Mouse (Mus musculus) C2C12 (cell line): Measurements from ENCODE around the gene Btnl10.

ENCODE experiments used
- CEBPB ChIP-seq: IDR thresholded peaks from one replicate; pipeline ENCODE4 v1.6.1; 2011; ENCODE audit warnings: low read depth, mild to moderate bottlenecking, control low read depth, moderate library complexity
- CTCF ChIP-seq: IDR thresholded peaks from one replicate; pipeline ENCODE4 v1.5.1; 2011; ENCODE audit not compliant: control insufficient read depth, insufficient read depth, insufficient read length
- FOSL1 ChIP-seq: IDR thresholded peaks from one replicate; pipeline ENCODE4 v1.8.0; 2011; ENCODE audit warnings: mild to moderate bottlenecking, low read length; ENCODE audit not compliant: poor library complexity, insufficient read depth, severe bottlenecking
- MAX ChIP-seq: IDR thresholded peaks from one replicate; pipeline ENCODE4 v1.6.1; 2011; ENCODE audit warnings: mild to moderate bottlenecking, control low read depth
- MYOD1 ChIP-seq: IDR thresholded peaks from one replicate; pipeline ENCODE4 v1.6.1; 2011; ENCODE audit warnings: low read depth; ENCODE audit not compliant: control insufficient read depth, insufficient read length
- MYOG ChIP-seq: IDR thresholded peaks from one replicate; pipeline ENCODE4 v1.6.1; 2011; ENCODE audit not compliant: control insufficient read depth, insufficient read length; ENCODE audit errors: extremely low read depth
- USF1 ChIP-seq: IDR thresholded peaks from one replicate; pipeline ENCODE4 v1.6.1; 2011; ENCODE audit warnings: low read depth, mild to moderate bottlenecking, control low read depth, moderate library complexity

DNA sequence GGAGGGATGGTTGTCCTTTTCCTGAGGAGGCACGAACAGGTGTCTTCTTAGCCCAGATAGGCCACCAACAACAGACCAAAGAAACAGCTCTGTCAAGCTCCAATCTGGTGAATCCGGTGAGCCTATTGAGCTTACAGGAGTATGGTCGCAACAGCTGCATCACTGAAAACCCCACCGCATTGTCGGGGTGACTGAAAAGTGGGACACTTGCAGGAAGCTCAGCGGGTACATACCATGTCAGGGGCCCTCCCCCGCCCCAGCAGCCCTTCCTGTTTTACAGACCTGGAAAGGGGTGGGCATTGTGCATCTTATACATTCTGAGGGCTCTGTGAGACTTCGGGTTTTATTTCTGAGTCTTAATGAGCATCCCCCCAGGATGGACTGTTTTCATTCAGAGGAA lies 34.0 kb upstream of the Btnl10 start:
- TF ChIP-seq CTCF: no peak
- no peak for TF ChIP-seq CEBPB
- TF ChIP-seq MAX: no peak
- no peak for TF ChIP-seq USF1
- no peak for TF ChIP-seq FOSL1
- TF ChIP-seq MYOG: no peak
- TF ChIP-seq MYOD1: no peak
